Mouse (Mus musculus) MEL-GATA-1-ER (cell line): ENCODE measurements at regions not wholly inside any gene's neighbourhood (a gene's known extent, or its start where the extent isn't known, plus 50 kb on each side); places are given as distances from the start of the nearest gene placed in this dataset.

Source experiments
- DNase-seq: peaks from one replicate; pipeline ENCODE4 v3.0.0-alpha.2; 2012; ENCODE audit warnings: low read depth; ENCODE audit errors: extremely low read depth

DNA sequence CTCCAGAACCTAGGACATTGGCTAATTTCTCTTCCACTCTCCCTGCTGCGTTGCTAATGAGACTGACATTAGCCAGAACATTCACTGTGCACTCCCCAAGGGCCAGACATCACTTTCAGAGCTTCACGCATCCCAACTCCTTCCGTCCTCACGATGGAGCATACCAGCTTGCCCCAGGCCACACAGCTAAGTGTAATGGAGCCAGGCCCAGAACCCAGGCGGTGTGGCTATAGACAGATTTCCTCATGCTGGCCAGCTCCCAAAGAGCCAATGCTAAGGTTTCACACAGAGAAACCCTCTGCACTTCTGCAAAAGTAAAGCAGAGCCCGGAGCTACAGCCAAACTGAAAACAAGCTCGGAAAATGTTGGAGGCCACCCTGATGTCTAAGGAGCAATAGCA, 139.1 kb downstream of the Vegfa start:
- no peak for DNase-seq

DNA sequence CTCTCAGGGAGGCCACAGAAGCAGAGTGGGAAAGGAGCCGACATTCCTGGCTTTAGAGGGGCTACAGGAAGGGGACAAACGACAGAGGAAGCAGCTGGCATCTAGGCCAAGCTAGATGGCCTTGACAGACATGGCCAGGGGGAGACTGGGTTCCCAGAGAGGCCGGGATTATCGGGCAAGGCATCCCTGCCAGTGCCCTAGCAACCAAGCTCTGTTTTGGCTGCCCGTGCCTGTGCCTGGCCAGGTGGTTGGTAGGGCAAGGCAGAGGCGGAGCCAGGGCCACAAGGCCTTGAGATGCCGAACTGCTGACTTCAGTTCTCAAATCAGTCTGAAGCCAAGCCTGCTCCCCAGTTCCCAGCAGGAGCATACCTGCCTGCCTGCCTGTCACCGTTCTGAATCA, 142.7 kb downstream of the Vegfa start:
- DNase-seq, result no peak

DNA sequence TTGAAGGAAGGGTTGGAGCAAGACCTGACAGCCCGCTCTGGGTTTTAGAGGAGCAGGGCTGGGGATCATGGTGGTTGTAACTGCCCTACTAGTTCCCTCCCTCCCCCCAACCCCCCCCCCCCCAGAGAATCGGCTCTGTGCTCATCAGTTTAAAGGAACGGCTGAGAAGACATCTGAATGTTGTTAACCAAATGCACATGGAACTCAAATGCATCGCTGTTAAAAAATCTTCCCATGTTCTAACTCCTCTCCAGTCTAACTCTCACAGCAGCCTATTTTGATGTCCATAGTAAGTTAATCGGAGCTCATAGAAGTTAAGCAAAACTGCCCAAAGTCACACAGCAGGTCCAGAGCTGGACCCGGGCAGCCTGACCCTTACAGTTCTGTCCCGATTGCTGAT, 143.1 kb downstream of the Vegfa start:
- no peak for DNase-seq

DNA sequence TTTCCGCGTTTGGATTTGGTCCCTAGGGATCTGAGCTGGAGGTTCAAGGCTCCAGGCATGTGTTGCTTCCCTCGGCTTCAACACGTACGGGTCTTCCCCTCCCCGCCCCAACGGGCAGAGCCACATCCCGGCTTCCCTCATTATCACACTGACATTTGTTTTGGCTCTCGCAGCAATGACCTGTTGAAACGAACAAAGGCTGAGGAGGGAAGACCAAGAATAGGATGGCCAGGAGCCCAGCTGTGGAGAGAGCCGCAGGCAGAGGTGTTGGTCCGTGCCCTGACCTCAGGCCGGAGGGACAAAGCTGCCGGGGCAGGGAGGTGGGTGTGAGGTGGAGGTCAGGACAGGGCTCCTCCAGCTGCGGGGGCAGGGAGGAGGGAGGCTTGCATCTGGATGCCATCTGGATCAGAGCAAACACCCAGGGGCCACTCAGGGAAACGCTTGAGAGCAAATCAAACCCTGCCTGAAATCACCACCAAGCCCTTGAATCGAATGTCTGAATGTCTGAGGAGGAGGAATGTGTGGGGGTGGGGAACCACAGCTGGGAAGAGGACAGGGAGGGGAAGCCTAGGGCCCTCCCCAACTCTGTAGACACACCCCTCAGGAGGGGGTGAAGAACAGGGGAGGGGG, 145.6 kb downstream of the Vegfa start:
- no peak for DNase-seq

DNA sequence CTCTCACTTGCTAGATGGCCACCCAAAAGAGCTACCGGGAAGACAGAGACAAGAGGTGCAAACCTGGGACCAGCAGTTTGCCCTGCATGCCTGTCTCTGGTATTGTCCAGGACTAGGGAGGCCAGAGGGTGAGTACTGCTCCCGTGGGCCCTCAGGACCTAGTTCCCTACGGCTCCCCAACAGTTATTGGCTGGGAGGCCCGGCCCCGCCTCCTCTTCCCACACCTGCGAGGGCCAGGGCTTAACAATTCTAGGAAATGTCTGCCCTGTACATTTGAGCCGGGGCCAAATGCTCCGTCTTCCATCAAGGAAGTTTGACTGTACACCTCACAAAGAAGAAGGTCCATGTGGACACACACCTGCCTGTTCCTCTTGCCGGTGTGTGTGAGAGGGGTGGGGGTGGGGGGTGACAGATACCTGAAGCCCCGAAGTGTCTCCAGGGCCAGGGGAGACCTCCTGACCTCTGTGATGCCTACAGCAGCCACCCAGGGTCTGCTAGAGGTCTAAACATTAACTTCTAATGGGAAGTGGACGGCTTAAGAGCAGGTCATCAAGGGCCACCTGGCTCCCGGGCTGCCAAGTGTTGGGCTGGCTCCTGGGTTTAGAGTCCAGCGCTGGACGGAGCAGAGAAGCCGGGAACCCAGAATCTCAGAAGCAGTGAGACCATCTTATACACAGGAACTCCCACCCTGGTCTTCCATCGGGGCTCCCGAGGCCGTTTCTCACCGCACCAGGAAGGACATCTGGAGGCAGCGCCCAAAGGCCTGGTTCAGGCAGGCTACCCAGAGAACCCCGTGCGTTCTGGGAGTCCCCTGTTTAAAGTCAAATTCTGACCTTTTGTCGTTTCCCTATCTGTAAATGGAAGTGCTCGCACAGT, 146.5 kb downstream of the Vegfa start:
- no peak for DNase-seq

DNA sequence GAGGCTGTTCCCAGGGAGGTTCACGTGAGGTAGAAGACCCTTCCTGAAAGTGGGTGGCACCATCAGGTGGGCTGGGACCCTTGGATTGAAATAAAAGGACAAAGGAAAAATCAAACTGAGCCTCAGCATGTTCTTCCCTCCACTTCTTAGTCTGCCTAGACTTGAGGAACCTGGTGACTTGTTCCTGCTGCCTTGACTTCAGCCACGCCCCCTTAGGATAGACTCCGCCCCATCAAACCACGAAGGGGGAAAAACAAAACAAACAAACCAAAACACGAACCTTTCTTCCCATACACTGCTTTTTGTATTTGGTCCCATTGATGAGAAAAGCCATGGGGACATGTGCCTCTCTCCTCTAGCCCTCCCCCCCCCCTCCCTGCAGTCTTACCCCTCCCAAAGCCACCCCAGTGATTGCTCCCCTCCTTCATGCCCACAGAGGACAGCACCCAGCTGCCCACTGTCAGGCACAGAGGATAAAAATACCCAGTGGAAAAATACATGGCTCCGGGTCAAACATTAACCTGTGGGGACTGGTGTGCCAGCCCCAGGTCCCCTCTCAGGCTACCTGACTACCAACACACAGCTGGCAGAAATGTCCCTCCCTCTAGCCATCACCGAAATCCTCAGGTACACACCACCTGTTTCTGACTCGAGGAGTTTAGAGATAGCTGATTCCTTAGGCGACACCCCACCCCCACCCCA, 148.0 kb downstream of the Vegfa start:
- DNase-seq, result no peak

DNA sequence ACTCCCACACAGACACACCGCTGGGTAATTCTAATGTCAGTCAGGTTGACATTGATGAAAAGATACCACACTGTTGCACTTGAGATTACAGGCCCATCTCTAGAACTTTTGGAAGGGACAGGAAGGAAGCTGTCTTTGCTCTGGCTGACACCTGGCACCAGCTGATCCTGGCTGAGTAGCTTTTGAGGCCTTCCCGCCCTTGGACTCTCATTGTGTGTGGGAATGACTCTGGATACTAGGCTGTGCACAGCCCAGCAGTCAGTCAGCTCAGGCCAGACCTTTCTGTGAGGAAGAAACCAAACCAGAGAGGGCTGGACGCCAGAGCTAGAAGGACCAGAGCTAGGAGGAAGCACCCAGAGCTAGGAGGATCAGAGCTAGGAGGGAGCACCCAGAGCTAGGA, 149.0 kb upstream of the 1600014C23Rik start:
- DNase-seq, result no peak

DNA sequence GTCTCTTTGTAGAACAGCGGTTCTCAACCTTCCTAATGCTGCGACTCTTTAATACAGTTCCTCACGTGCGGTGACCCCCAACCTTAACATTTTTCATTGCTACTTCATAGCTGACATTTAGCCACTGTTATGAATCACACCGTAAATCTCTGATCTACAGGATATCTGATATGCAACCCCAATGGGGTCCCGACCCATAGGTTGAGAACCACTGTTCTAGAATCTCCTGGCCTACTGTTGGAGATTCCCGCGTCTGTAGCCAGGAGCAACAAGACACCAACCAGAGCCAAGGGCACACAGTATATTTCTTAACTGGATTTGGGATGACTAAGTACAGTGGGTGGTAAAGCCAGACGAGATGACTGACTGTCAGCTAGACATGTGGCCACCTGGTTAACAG, 147.6 kb upstream of the 1600014C23Rik start:
- no peak for DNase-seq

DNA sequence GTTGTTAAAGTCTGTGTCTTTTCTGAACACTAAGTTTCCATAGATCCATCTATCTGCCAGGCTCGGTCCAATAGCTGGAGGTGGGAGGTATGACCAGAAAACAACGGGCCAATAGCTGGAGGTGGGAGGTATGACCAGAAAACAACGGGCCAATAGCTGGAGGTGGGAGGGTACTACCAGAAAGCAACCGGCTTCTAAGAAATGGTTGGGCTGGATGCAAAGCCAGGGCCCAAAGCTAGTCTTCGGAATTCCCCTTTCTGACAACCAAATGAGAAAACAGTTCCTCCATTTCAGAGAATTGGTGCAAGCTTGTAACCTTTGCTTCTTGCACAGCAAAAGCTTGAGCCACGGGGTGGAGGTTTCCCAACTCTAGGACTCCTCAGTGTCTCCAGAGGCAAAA, 147.1 kb upstream of the 1600014C23Rik start:
- DNase-seq, result no peak

DNA sequence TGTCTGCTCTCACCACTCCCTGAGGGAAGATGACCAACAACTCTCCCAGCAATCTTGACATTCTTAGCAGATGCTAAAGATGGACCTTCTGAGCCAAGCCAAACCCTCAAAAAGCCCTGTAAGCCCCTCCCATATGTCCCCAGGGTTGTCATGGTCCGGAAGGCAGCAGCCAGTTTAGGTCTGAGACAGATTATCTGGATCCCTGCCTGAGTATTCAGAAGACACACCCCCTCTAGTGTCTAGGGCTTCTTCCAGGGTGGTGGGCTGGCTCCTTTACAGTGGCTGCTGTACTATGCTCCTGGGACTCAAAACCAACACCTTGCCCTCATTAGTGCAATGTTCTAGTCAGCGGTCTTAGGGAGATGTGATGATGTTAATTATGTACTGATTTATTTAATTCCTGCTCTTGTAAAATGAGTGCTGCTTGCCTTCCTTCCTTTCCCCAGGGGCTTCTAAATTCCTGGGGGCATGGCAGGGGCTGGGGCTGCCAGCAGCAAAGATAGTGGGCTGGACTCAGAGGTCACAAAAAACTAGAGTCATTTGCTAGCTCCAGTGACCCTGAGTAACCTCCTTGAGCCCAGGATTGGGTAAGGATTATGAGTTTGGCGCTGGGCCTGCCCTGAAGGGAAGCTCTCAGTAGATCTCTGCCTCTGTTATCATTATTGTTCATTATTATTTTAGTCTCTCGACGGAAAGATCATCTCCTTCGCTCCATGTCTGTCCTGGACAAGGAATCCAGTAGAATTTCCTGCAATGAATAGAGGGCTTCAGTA, 146.0 kb upstream of the 1600014C23Rik start:
- DNase-seq, result no peak

DNA sequence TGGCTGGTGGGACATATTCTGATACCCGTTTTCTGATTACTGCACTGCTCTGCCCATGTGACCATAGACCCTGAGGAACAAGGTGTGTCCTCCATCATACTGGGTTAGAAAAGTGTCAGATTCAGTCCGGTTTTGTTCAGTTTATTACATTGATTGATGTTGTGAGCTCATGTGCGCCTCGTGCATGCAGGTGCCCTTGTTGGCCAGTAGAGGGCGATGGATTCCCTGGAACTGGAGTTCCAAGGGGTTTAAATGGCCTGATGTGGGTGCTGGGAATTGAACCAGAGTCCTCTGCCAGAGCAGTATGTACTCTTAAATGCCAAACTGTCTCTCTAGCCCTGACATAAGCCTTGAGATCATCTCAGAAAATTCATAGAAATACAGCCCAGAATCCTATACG, 144.8 kb upstream of the 1600014C23Rik start:
- DNase-seq, result no peak

DNA sequence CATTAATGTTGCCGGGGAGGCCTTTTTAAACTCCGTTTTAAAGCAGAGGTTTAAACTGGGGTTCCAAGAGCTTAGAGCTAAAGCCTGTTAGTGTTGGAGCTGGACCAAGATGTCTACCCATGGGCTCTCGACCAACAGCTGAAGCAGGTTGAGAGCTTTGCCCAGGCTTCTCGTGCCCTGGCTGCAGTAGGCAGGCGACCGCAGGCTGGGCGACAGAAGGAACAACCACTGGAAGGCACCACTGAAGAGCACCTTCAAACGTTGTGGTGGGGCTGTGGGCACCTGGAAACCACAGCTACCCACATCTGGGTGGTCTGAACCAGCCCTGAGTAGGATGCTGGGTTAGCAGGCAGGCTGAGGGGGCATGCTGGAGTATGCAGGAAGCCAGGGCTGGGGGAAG, 141.7 kb upstream of the 1600014C23Rik start:
- no peak for DNase-seq

DNA sequence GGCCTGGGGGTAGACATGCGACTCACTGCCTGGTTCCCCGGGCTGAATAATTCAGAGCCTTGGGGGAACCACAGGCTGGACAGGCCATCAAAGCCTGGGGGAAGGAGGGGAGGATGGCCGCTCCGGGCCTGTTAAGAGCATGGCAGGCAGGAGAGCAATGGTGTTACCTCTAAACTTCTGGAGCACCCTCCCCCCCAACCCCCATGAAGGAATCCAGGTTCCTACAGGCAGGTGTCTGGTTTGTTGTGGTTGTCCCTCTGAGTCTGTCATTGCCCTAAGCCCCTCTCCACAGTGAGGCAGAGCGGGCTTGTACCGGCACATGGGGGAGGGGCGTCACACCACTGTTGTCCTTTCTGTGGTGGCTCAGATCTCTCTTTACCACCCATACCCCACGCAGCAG, 140.4 kb upstream of the 1600014C23Rik start:
- no peak for DNase-seq

DNA sequence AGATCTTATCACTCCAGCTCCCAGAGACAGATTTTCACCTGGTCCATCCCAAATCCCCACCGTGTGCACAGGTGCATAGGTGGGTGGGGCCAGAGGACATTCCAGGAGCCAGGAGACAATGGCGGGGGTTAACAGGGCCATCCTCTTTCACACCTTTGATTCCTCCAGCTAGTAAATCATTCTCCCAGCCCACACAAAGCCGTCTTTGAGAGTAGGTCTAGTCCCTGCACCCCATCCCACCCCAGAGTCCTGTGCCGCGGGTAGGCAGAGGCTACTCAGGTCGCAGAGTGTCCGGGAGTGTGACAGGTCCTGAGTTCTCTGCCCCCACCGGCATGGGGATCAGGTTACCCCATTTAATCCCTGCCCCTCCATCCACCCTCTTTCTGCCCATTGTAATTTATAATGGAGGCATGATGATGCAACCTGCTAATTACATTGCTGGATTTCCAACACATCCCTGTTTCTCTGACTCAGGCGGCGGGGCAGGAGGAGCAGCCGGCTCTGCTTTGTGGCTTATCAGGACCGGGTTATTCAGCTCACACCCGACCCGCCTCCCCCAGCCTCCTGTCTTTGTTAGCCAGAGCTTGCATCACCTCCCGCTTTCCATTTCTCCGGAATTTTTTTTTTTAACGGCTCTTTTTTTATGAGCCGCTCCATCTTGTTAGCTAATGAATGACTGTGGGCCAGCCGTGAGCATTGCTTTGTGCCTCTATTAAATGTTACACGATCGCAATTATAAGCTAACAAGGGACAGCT, 139.7 kb upstream of the 1600014C23Rik start:
- DNase-seq, result no peak

DNA sequence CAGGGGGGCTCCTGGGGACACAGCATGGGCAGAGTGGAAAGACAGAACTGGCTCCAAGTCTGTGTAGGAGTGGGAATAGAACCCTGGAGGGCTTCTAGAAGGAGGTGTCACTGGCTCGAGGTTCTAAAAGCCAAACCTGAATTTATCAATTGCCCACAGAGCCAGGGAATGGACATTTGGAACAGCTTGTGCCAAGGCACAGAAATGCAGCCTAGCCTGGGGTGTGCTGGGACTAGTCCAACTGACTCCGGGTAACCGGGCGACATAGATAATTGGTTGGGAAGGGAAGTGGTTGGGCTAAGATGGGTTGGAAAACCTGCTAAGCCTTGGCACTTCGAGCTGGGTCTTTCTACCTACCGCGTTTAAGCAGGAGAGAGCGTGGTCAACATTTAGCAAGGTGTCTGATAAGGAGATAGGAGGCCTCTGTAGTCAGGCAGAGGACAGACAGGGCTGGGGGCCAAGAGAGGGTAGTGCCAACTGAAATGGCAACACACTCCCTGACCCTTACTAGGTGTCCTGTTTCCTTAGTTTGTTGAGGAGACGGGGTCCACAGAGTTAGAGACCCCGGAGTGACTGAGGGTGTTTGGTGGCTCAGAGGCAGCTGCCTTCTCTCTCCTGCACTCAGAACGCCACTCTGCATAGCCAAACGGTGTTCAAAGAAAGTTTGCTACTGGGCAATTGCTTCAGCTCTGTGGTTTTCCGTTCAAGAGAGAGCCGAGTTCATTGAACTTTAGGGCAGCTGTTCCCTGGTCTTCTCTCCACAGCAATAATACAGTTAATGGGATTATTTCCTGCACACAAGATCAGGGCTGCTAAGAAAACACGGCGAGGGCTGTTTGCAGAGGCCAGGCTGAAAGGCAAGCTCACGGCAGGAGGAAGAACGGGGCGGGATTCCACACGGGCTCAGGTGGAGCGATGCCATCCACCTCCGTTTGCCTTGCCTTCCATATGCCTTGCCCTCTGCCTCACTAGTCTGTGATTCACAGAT, 138.3 kb upstream of the 1600014C23Rik start:
- DNase-seq, result no peak

DNA sequence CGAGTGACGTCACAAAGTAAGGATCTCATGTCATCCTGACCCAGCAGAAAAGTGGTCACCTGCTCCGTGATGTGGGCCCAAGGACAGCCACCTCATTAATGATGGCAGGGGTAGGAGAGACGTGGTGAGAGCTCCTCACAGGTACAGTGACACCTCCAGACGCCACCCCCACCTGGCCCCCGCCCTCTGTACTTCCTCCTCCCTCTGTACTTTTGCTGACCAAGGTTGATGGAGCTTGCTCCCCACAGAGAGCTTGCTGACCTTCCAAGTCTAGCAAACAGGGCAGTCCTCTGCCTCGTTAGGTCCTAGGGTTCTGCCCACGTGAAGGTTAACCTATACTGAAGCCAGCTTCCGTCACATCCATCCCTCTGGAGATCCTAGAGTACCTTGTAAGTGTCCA, 137.4 kb upstream of the 1600014C23Rik start:
- no peak for DNase-seq

DNA sequence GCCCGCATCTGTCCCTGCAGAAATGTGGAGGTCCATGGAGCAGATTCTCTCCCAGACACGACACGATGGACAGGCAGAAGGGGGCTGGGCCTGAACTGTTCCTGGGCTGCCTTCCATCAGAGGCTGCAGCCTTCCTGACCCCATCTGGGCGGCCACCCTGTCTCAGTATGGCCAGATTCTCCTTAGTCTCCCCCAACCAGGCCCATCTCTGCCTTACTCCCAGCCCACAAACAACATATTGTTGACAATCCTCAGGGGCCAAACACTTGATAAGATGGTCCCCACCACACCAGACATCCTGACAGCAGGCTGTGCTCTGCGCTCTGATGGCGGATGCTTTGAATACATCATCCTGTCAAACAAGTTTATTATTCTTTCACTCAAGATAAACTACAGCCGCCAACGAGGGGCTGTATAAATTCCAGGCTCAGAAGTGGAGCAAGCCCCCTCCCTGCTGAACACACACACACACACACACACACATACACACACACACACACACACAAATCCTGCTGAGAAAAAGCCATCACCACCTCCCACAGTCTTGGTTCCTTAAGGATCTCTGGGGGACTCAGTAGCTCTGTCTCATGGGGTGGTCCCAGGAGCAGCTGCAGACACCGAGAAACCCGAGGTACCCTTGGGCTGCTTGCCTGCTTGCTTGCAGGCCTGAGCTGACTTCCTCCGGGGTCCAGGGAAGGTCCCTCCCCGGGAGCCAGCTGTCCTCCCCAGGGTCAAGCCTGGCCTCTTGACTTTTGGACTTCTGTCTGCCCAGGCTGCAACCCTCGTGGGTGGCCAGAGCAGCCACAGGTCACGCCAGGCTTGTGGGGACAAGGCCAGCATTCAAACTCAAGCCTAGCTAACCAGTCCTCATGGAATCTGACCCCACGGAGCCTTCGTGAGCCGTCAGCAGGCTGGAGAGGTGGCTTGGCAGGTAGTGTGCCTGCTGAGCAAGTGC, 135.6 kb upstream of the 1600014C23Rik start:
- no peak for DNase-seq

DNA sequence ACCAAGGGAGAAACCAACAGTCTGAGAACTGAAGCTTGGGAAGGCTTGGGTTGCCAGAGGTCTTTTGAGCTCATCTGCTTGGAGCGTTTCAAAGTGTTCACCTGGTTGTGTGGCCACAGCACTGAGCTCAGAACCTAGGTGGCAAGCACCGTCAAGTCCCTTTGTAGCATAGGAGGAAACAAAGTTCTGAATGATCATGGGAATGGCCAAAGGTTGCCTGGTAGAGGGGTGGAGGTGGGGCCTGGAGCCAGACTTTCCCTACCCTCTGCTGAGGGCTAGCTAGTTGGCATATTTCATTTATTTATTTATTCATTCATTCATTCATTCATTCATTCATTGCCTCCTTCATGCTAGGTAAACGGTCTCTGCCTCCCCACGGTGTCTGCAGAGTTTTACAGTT, 134.9 kb upstream of the 1600014C23Rik start:
- no peak for DNase-seq

DNA sequence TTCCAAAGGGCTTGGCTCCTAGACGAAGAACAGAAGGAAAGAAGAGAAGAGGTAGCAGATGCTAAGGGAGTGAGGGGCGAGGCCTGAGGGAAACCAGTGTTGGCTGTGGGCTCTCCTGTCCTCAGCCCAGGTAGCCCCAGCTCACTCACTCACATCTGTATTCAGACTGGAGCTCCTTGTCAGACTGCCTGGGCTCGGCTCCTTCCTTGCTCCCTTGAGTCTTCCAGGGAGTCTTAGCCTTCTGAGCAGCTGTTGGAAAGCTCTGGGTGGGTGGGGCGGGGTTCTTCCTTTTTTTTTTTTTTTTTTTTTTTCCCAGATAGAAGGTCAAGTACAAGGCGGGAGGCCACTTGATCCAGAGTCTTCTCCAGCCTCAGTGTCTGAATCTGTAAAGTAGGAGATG, 134.1 kb upstream of the 1600014C23Rik start:
- no peak for DNase-seq
